Mouse (Mus musculus) layer of hippocampus, postnatal 36 days (tissue): ENCODE results near the gene Gm17545. TPM values are rescaled to one million over a fixed set of nuclear protein-coding genes. Genes with fewer than 3 reads are reported as not detected.
"Not testable (repeated sequence)": the region's sequence is repeated elsewhere in the genome, so short reads cannot be mapped to it uniquely, and the experiment has no call there.

ENCODE experiments used
- DNase-seq, 2 experiments: peaks; one replicate each; pipeline ENCODE4 v3.0.0; 2022
- total RNA-seq, 2 experiments: library from RNA; stranded (reverse); gene quantifications; 2 replicates each; pipeline ENCODE4 v1.2.3; 2021

Gm17545 gene
- total RNA-seq, result not detected

DNA sequence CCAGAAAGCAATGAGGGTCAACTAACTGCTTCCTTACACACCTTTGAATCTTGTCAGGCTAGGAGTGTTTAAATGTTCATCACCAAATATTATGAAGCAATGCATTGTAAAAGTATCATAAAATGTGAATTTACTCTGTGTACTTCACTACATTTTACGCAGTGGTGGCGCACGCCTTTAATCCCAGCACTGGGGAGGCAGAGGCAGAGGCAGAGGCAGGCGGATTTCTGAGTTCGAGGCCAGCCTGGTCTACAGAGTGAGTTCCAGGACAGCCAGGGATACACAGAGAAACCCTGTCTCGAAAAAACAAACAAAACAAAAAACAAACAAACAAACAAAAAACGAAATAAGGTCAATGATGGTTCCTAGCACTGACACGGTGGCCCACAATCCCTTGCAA is at the start of gene Gm17545:
TSS of gene Gm17545 (plus strand) at position 301 of the 400 bp plus-strand sequence.
- not testable (repeated sequence) for DNase-seq

DNA sequence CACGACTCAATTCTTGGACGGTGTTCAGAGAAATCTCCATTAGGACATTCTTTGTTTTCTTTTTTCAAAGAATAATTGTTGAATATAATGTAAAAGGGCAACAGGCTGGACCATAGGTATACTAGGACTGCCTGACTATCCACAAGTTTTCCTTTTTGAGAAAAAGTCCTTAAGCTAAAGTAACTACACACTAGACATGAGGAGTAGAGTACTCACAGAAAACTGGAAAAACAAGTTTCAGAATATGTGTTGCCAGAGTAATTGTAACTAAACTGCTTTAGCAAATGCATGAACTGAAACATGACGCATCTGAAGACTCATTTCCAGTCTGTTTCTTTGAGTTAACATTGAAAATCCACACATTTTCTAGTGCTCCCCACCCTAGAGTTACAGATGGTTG is 48.7 kb upstream of the Gm17545 start:
- DNase-seq, result no peak

- DNase-seq, result not testable (repeated sequence)
Measured at GRCm38 (mm10) chr9:22407633-22408032, 46.5 kb upstream of the Gm17545 start.

DNA sequence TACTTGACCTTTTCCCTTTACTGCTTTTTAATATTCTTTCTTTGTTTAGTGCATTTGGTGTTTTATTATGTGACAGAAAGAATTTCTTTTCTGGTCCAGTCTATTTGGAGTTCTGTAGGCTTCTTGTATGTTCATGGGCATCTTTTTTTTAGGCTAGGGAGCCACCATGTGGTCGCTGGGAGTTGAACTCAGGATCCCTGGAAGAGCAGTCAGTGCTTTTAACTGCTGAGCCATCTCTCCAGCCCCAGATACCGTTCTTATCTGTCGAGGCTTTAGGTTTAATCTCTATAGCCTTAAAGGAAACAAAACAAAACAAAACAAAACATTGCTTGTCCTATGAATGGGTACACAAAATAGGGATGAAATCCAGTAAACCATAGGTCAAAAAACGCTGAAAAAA is 45.7 kb upstream of the Gm17545 start:
- DNase-seq, result not testable (repeated sequence)

- no peak for DNase-seq
Measured at GRCm38 (mm10) chr9:22409501-22409900, 44.6 kb upstream of the Gm17545 start.

- DNase-seq, result peak; percentile 96 to 97
Measured at GRCm38 (mm10) chr9:22411002-22411857, 42.9 kb upstream of the Gm17545 start, which contains the start of gene 9530077C05Rik. TSS of gene 9530077C05Rik (plus strand) at chr9:22411513.

DNA sequence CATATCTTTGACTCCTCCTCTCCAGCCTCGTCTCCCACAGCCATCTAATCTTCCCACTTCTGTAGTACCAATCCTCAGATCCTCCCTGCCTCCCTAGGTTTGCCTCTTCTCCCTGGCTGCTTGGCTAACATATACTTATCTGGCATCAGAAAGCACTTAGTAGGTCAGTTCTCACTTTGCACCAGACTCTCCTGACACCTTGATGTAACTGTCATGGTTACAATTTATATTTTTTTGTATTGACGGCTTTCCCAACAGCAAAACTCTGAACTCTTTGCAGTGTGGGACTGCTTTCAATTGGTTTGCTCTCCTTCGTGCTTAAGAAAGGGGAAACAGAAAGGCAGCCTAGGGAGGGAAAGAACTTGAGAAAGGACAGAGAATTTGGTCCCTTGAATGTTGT is 37.9 kb upstream of the Gm17545 start:
- no peak for DNase-seq

GRCm38 (mm10) chr9:22417547-22417946 is 36.5 kb upstream of the Gm17545 start:
- no peak for DNase-seq

DNA sequence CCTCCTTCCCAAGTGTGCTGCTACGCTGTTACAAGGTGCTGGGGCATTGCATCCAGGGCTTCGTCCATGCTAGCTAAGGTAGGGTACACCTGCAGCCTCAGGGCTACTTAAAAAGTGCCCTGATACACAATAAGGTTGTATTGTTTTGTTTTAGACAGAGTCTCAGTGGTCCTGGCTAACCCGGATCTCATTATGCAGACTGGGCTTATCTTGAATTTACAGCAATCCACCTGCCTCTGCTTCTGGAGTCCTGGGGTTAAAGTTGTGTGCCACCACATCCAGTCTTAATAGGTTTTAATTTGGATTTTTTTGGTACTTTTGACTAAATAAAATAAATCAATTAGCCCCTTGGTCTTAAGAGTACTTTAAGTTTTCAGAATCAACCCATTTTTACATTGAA is 34.2 kb upstream of the Gm17545 start:
- no peak for DNase-seq

GRCm38 (mm10) chr9:22420491-22420890 is 33.6 kb upstream of the Gm17545 start:
- no peak for DNase-seq

GRCm38 (mm10) chr9:22422559-22422958 is 31.5 kb upstream of the Gm17545 start:
- DNase-seq, result no peak

GRCm38 (mm10) chr9:22423507-22423906 is 30.6 kb upstream of the Gm17545 start:
- no peak for DNase-seq

GRCm38 (mm10) chr9:22424196-22424595 is 29.9 kb upstream of the Gm17545 start:
- no peak for DNase-seq

GRCm38 (mm10) chr9:22424719-22425118 is 29.4 kb upstream of the Gm17545 start:
- no peak for DNase-seq

- no peak for DNase-seq
Measured at GRCm38 (mm10) chr9:22428028-22428665, 25.9 kb upstream of the Gm17545 start.

- DNase-seq, result no peak
Measured at GRCm38 (mm10) chr9:22428666-22429410, 25.3 kb upstream of the Gm17545 start.

GRCm38 (mm10) chr9:22429533-22430241 is 24.4 kb upstream of the Gm17545 start:
- no peak for DNase-seq

GRCm38 (mm10) chr9:22430315-22430840 is 23.7 kb upstream of the Gm17545 start:
- no peak for DNase-seq

- DNase-seq, result no peak
Measured at GRCm38 (mm10) chr9:22433221-22433620, 20.9 kb upstream of the Gm17545 start.

DNA sequence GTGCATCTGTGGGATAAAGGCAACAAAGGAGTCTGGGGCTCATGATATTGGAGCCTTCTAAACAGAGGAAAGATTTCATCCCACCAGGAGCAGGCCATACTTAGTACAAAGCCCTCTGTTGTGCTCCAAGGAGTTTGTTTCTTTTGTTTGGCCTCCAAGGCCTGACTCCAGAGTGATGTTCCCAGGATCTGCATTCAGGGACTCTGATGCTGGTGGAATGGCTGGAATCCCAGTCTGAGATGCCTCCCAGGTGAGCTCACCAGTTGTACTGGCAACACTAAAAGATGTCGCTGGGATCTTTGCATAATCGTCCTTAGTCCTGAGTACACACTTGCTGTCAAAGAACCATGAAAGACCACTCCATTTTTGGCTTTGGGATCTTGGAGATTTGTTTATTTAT is 20.0 kb upstream of the Gm17545 start:
- no peak for DNase-seq

GRCm38 (mm10) chr9:22438826-22439225 is 15.3 kb upstream of the Gm17545 start:
- no peak for DNase-seq

GRCm38 (mm10) chr9:22443157-22443556 is 10.9 kb upstream of the Gm17545 start:
- no peak for DNase-seq
